Mouse (Mus musculus): Measurements from ENCODE around the gene Tmem230.

- TF ChIP-seq POLR2A (IDR thresholded peaks at IDR 0.05; ENCODE audit: low read depth, low read length) (no peak), CTCF (IDR thresholded peaks at IDR 0.05; ENCODE audit: extremely low read depth, insufficient read length, insufficient replicate concordance, low read depth, low read length) (no peak)
These were observed 22.8 kb upstream of the Tmem230 start for GRCm38 (mm10) chr2:132270331-132270951.

Data from small intestine, adult 2 months (tissue).